Mouse (Mus musculus) forebrain, embryonic 10.5 days (tissue): Measurements from ENCODE around the gene Rtn4. TPM values are rescaled to one million over a fixed set of nuclear protein-coding genes. Genes with fewer than 3 reads are reported as not detected.

Experiments
- DNase-seq: peaks from one replicate; pipeline ENCODE4 v3.0.0-alpha.2; 2017; ENCODE audit warnings: low spot score; ENCODE audit errors: extremely low spot score
- H3K27ac ChIP-seq: fragments of 300-500 bp; sonication (generic); 2 replicates; pipeline ENCODE4 v1.5.1; 2016; ENCODE audit warnings: mild to moderate bottlenecking
- H3K27me3 ChIP-seq: fragments of 300-500 bp; sonication (generic); 2 replicates; pipeline ENCODE4 v1.6.1; 2016; ENCODE audit warnings: mild to moderate bottlenecking; ENCODE audit not compliant: poor library complexity, severe bottlenecking
- H3K36me3 ChIP-seq: fragments of 300-500 bp; sonication (generic); replicated peaks from 2 replicates; pipeline ENCODE4 v1.6.1; 2016; ENCODE audit warnings: mild to moderate bottlenecking, moderate library complexity
- H3K4me1 ChIP-seq: fragments of 300-500 bp; sonication (generic); 2 replicates; pipeline ENCODE4 v1.6.1; 2016
- H3K4me3 ChIP-seq: fragments of 300-500 bp; sonication (generic); 2 replicates; pipeline ENCODE4 v1.5.1; 2016; ENCODE audit warnings: mild to moderate bottlenecking, moderate library complexity
- H3K9me3 ChIP-seq: fragments of 300-500 bp; sonication (generic); 2 replicates; pipeline ENCODE4 v1.6.1; 2016; ENCODE audit warnings: mild to moderate bottlenecking, moderate library complexity
- WGBS: fragments of 180-500 bp; shearing (Covaris S2); methylation state at CpG from one replicate; pipeline ENCODE4 v1.1.7; 2016; 5-methylcytosine and 5-hydroxymethylcytosine counted together
- polyA plus RNA-seq: library from polyadenylated mRNA; unstranded; fragments of >200 nt; fragmentation: Nextera tagmentation; extraction: Ambion mirVana; gene quantifications from 2 replicates; pipeline ENCODE4 v1.2.1, GENCODE M21; 2016

Rtn4 gene
- polyA plus RNA-seq, 1 experiment from 2014 or later: 63.4 TPM

GRCm38 (mm10) chr11:29774760-29775159 is 82.0 kb downstream of the Rtn4 start:
- WGBS: 69% methylated on average over 2 of the region's 2 CpGs
- peaks cover 17% of the 10 kb centered on the region for H3K27me3 ChIP-seq
- 0 out of 2 replicates have a peak overlapping the region, but pooled peaks have one; percentile 44 for H3K27ac ChIP-seq
- peaks cover 10% of the 10 kb centered on the region; the same call in 1 of the 2 replicates for H3K4me1 ChIP-seq
- DNase-seq: no peak
- H3K4me3 ChIP-seq: no peak overlapping the region
- H3K9me3 ChIP-seq: no peaks in the 10 kb centered on the region
- no peaks in the 10 kb centered on the region for H3K36me3 ChIP-seq

- DNase-seq: no peak
- Histone ChIP-seq H3K27ac (no peak overlapping the region), H3K4me1 (peaks cover 10% of the 10 kb centered on the region; the same call in 1 of the 2 replicates), H3K27me3 (no peaks in the 10 kb centered on the region), H3K4me3 (no peak overlapping the region), H3K36me3 (no peaks in the 10 kb centered on the region), H3K9me3 (no peaks in the 10 kb centered on the region)
Measured at GRCm38 (mm10) chr11:29777964-29778363, 85.2 kb downstream of the Rtn4 start.

GRCm38 (mm10) chr11:29778936-29779335 is 86.2 kb downstream of the Rtn4 start:
- no peaks in the 10 kb centered on the region for H3K27me3 ChIP-seq
- H3K9me3 ChIP-seq: no peaks in the 10 kb centered on the region
- H3K27ac ChIP-seq: no peak overlapping the region
- WGBS: 60% methylated on average over 3 of the region's 3 CpGs
- no peak for DNase-seq
- no peaks in the 10 kb centered on the region for H3K36me3 ChIP-seq
- H3K4me1 ChIP-seq: peaks cover 10% of the 10 kb centered on the region; the same call in 1 of the 2 replicates
- H3K4me3 ChIP-seq: no peak overlapping the region

GRCm38 (mm10) chr11:29779409-29780026 is 86.8 kb downstream of the Rtn4 start:
- WGBS: 38% methylated on average over 2 of the region's 2 CpGs
- H3K27ac ChIP-seq: no peak overlapping the region

GRCm38 (mm10) chr11:29786583-29787219 is 94.0 kb downstream of the Rtn4 start:
- 92% methylated on average over 6 of the region's 6 CpGs for WGBS
- Histone ChIP-seq H3K4me1 (no peaks in the 10 kb centered on the region), H3K9me3 (no peaks in the 10 kb centered on the region), H3K27ac (no peak overlapping the region), H3K27me3 (no peaks in the 10 kb centered on the region), H3K4me3 (no peak overlapping the region), H3K36me3 (no peaks in the 10 kb centered on the region)
- no peak for DNase-seq

More at GRCm38 (mm10) chr11:29779409-29780026, 86.8 kb downstream of the Rtn4 start:
- H3K4me1 ChIP-seq: peaks cover 7% of the 10 kb centered on the region; the same call in 1 of the 2 replicates
- H3K4me3 ChIP-seq: no peak overlapping the region
- no peak for DNase-seq
- no peaks in the 10 kb centered on the region for H3K27me3 ChIP-seq
- no peaks in the 10 kb centered on the region for H3K9me3 ChIP-seq
- H3K36me3 ChIP-seq: no peaks in the 10 kb centered on the region

- DNase-seq: no peak
- Histone ChIP-seq H3K4me3 (no peak overlapping the region), H3K9me3 (no peaks in the 10 kb centered on the region), H3K36me3 (no peaks in the 10 kb centered on the region), H3K4me1 (no peaks in the 10 kb centered on the region), H3K27me3 (no peaks in the 10 kb centered on the region), H3K27ac (no peak overlapping the region)
- 21% methylated on average over 5 of the region's 5 CpGs for WGBS
Measured at GRCm38 (mm10) chr11:29787473-29787872, 94.7 kb downstream of the Rtn4 start.

- Histone ChIP-seq H3K9me3 (no peaks in the 10 kb centered on the region), H3K36me3 (no peaks in the 10 kb centered on the region), H3K27me3 (no peaks in the 10 kb centered on the region), H3K4me1 (no peaks in the 10 kb centered on the region), H3K27ac (no peak overlapping the region), H3K4me3 (no peak overlapping the region)
- DNase-seq: no peak
- WGBS: 62% methylated on average over 1 of the region's 1 CpGs
Measured at GRCm38 (mm10) chr11:29788499-29788898, 95.8 kb downstream of the Rtn4 start.

GRCm38 (mm10) chr11:29788921-29789638 is 96.3 kb downstream of the Rtn4 start:
- Histone ChIP-seq H3K4me1 (no peaks in the 10 kb centered on the region), H3K27ac (no peak overlapping the region), H3K4me3 (no peak overlapping the region), H3K36me3 (no peaks in the 10 kb centered on the region), H3K27me3 (no peaks in the 10 kb centered on the region), H3K9me3 (no peaks in the 10 kb centered on the region)
- DNase-seq: no peak
- WGBS: 87% methylated on average over 6 of the region's 6 CpGs

- H3K36me3 ChIP-seq: no peaks in the 10 kb centered on the region
- no peaks in the 10 kb centered on the region for H3K9me3 ChIP-seq
- H3K27me3 ChIP-seq: no peaks in the 10 kb centered on the region
- H3K27ac ChIP-seq: no peak overlapping the region
- no peak for DNase-seq
- H3K4me1 ChIP-seq: no peaks in the 10 kb centered on the region
- H3K4me3 ChIP-seq: no peak overlapping the region
- 91% methylated on average over 2 of the region's 2 CpGs for WGBS
Measured at GRCm38 (mm10) chr11:29790796-29791195, 98.0 kb downstream of the Rtn4 start.

Other genes starting within 250 kb of the Rtn4 start
- gene Prorsd1, start 177.9 kb upstream of the Rtn4 start, polyA plus RNA-seq: 19.3 and 19.4 TPM in 2 replicates
- 51.3 and 53.6 TPM in 2 replicates for gene Mtif2, start 166.5 kb upstream of the Rtn4 start, polyA plus RNA-seq
- 0.21 and 0.37 TPM in 2 replicates for gene Clhc1, start 145.0 kb upstream of the Rtn4 start, polyA plus RNA-seq
- 1,077 and 1,102 TPM in 2 replicates for gene Rps27a, start 144.8 kb upstream of the Rtn4 start, polyA plus RNA-seq
- 0.12 TPM in 1 of 2 replicates, not detected in the other for gene 4931440F15Rik, start 132.7 kb downstream of the Rtn4 start, polyA plus RNA-seq